Mouse (Mus musculus): ENCODE results near the gene Hsd17b6.

Gene Hsd17b6

GRCm38 (mm10) chr10:128005479-128005878 is 1.9 kb downstream of the Hsd17b6 start:
- no peak for DNase-seq (ENCODE audit: low spot score in 2 of 2)

DNA sequence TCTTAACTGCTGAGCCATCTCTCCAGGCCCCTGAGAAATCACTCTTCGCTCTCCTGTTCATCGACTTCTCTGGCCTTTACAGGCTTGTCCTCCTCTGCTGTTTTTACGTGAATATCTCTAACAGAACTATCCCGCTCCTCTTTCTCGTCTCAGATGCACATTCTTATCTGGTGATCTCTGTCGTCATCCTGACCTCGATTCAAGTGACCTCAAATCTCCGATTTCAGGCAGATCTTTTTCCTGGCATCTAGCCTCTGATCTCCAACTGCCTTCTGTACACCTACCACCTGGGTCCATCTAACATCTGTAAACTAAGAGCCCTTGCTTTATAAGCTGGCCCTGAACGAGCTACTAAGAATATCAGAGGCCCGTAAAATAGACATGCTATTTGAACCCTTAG is 2.5 kb downstream of the Hsd17b6 start:
- DNase-seq (ENCODE audit: low spot score in 2 of 2): no peak

- DNase-seq (ENCODE audit: low spot score in 2 of 2): no peak
Observed at GRCm38 (mm10) chr10:128003281-128003801, 4.1 kb downstream of the Hsd17b6 start.

GRCm38 (mm10) chr10:127998260-127998659 is 9.2 kb downstream of the Hsd17b6 start:
- no peak for DNase-seq (ENCODE audit: low spot score in 2 of 2)

GRCm38 (mm10) chr10:127996690-127997089 is 10.7 kb downstream of the Hsd17b6 start:
- no peak for DNase-seq (ENCODE audit: low spot score in 2 of 2)

DNA sequence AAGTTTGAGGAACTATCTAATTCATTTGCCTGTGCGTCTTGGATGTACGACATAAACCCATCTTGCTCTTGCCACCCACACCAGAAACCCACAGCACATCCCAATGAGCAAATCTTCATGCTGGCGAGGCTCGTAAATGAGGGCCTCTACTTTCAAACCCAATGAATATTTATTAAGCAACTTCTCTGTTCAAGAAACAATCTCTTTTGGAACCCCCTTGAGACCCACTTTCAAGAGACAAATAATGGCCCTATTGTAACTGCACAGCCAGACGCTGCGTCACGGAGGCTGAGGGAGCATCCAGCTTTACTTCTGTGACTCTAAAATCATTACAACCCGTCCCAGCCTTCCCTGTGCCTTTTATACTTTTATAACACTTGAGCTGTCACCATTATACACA is 21.8 kb downstream of the Hsd17b6 start:
- no peak for DNase-seq (ENCODE audit: low spot score in 2 of 2)

DNA sequence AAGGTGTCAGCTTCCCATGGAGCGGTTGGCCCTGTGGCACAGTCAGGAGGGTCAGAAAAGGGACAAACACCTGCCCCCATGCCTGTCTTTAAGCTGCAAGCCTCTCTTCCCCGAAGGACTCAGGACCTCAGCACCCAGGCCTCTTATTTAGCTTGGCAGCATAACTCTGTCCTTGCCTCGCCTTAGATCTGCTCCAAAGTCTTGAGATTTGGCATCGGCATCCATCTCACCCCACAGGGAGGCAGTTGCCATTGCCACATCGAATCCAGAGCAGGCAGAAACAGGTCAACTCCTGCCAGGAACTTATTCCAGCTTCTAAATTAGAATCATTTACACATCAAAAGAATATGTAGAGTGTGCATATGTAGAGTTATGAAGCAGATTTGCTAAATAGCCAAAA is 22.8 kb downstream of the Hsd17b6 start:
- DNase-seq (ENCODE audit: low spot score in 2 of 2): no peak

GRCm38 (mm10) chr10:127975503-127975902 is 31.9 kb downstream of the Hsd17b6 start:
- no peak for DNase-seq (ENCODE audit: low spot score in 2 of 2)

GRCm38 (mm10) chr10:127974062-127974461 is 33.3 kb downstream of the Hsd17b6 start:
- no peak for DNase-seq (ENCODE audit: low spot score in 2 of 2)

GRCm38 (mm10) chr10:127971135-127971534 is 36.3 kb downstream of the Hsd17b6 start:
- no peak for DNase-seq (ENCODE audit: low spot score in 2 of 2)

GRCm38 (mm10) chr10:127970359-127970831 is 37.0 kb downstream of the Hsd17b6 start:
- no peak for DNase-seq (ENCODE audit: low spot score in 2 of 2)

DNA sequence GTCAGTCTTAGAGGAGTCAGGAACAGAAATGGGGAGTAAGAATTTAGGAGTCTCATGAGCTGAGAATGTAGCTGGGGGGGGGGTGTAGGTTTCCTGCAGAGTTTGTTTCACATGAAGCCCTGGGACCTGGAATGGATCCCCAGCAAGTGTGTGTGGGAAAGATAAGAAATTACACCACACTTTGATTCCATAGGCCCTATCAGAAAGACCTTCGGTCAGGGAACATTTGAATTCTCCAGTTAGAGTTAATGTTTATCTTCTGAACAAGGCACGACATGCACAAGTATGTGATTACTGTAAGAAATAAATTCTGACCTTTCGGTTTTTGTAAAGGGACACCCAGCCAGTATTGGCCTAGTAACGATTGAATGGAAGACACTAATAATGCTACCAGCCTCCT is 37.6 kb downstream of the Hsd17b6 start:
- no peak for DNase-seq (ENCODE audit: low spot score in 2 of 2)

DNA sequence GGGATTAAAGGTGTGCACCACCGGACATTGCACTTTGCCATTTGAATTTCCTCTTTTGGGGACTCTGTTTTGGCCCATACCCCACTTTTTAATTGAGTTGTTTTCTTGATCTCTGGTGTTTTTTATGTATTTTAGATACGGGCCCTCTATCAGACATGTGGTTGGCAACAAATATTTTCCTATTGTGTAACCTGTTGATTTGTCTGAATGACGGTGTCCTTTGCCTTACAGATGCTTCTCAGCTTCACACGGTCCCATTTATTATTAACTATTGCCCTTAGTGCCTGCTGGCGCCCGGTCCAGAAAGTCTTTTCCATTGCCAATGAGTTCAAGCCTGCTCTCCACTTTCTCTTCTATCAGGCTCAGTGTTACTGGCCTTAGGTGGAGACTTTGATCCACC is 40.9 kb downstream of the Hsd17b6 start:
- no peak for DNase-seq (ENCODE audit: low spot score in 2 of 2)

DNA sequence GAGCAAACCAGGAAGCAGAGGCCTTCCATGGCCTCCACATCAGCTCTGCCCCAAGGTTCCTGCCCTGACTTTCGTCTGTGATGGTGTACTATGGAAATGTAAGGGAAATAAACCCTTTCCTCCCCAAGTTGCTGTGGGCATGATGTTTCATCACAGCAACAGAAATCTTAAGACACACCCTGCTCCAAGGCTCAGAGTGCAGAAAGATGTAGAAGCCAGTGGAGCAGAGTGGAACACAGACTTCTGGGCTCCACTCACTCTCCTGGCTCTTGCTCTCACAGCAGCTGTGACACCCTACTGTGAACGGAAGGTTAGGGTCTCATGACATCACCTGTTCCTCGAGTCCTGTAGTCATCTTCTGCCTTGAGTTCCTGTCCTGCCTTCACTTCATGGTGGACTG is 43.4 kb downstream of the Hsd17b6 start:
- no peak for DNase-seq (ENCODE audit: low spot score in 2 of 2)

GRCm38 (mm10) chr10:127962451-127962850 is 45.0 kb downstream of the Hsd17b6 start:
- DNase-seq (ENCODE audit: low spot score in 2 of 2): no peak

- DNase-seq (ENCODE audit: low spot score in 2 of 2): no peak
Observed at GRCm38 (mm10) chr10:127959161-127959679, 48.2 kb downstream of the Hsd17b6 start.

GRCm38 (mm10) chr10:127956168-127956816 is 51.1 kb downstream of the Hsd17b6 start:
- DNase-seq (ENCODE audit: low spot score in 2 of 2): peak; percentile 25 to 57

- DNase-seq (ENCODE audit: low spot score in 2 of 2): no peak
Observed at GRCm38 (mm10) chr10:127955034-127955433, 52.4 kb downstream of the Hsd17b6 start.

DNA sequence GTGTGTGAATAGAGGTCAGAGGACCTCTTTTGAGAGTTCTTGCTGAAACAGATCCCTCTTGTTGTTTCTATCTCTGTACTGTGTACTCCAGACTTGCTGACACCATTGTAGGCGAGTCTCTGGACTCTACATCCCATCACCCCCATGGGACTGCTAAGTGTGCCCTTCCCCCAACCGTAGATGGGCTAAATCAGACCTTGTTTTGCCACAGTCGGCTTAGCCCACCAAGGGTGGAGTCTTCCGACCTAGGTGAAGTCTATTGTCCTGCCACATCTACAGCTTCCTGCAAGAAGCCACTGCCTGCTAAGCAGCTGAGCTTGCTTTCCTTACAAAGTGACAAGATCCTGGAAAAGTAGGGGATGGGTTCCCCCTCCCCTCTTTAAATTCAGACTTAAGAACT is 55.6 kb downstream of the Hsd17b6 start:
- no peak for DNase-seq (ENCODE audit: low spot score in 2 of 2)

DNA sequence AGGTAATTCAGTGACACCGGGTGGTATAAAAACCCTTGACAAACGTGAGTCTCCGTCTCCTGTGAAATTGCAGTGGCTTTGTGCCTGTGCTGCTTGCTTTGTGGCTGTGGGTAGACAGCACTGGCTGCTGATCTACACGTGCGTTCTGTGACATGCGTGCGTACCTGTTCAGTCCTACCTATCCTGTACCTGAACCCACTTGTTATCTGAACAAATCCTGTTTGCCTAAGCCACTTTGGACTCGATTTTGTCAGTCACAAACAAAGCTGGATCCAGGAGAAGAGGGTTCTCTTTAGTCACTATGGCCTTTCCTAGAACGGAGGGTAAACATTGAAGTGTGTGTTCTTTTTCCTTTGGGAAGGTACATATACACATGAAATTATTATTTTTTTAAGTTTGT is 56.0 kb downstream of the Hsd17b6 start:
- DNase-seq (ENCODE audit: low spot score in 2 of 2): no peak

DNA sequence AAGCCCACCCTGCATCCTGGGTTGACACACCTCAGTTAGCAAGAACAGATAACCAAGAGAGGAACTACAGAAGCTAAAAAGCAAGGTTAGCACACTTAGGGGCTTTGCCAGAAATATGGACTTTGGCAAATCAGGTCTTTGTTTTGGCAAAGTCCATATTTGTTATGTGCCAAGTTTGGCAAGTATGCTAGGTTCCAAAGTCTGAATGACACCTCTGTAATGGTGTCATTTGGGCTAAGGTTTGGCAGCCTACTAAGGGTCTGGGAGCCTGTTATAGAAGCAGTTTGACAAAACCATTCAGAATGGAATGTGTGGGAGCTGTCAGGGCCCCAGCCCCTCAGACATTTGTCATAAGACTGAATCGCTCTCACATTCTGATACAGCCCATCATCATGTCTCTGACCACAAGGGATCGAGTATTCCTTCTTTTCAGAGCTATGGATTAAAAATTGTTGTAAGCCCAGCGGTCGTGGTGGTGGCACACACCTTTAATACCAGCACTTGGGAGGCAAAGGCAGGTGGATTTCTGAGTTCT is 57.7 kb downstream of the Hsd17b6 start:
- no peak for DNase-seq (ENCODE audit: low spot score in 2 of 2)

DNA sequence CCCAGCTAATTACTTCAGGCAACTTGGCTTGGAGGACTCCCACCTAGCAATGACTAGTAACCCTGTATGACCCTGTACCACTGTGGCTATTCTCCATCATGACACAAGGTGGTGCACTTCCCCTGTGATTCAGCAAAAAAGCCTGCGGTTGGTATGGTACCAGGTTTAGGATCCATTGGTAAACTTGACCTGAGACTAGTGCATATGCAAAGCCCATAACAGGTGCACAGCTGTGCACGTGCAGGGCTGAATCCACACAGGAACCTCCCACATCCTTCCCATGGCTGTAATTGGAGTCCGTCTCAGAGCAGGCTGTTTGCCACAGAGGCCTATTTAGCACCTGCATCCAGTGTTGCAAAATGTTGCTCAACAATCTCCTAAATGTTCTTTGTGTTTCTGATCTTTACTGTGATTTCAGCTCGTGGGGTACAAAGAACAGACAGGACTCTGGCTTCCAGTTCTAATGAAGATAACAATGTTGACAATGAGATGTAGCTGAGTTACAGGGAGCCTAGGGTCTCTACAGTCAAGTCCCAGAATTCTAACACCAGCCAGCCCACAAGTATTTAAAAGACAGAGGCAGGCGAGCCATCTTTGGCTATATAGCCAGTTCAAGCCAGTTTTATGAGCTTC is 61.9 kb downstream of the Hsd17b6 start:
- peak in 1 of 2 experiments; percentile 16 for DNase-seq (ENCODE audit: low spot score in 2 of 2)
